ENCODE assay signal across 14 mouse cellular contexts in the genomic region with DNA sequence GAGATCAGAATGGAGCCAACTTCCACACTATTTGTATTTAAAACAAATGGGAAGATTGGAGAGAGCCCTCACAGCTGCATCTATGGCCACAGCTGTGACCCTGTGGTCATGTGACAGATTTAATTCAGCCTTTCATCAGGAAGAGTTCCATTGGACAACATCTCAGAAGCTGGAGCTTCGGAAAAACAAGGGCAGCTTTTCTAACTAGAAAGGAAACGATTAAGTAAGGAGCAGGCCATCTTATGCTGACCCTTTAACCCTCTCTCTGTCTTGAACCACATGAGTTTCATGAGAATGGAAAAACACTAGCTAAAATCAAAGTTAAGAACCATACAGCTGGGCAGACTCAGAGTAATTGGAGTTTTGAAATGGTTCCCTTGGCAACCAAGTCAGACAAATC.
DNase-seq lines count a peak whose midpoint lies in the region; ATAC-seq and TF ChIP-seq lines count a peak whose summit lies in the region.
"Had no signal": no experiment of that assay in that cellular context is flagged by ENCODE, and none has a peak within 500 bp of the region (broad histone marks: within the 10 kb centered on the region; RNA-seq: fewer than 3 reads in every experiment).

No protein-coding gene starts in this region.

- no peaks in the 10 kb centered on the region for H3K36me3 ChIP-seq in stomach, embryonic 14.5 days (ENCODE audit: control insufficient read depth, insufficient read depth, low read length)
- no peaks in the 10 kb centered on the region for H3K36me3 ChIP-seq in stomach, postnatal 0 days (ENCODE audit: control insufficient read depth, insufficient read depth, low read length)
- H3K36me3 ChIP-seq in intestine, embryonic 16.5 days (ENCODE audit: control insufficient read depth, insufficient read depth, low read length) = no peaks in the 10 kb centered on the region
- H3K36me3 ChIP-seq: heart, embryonic 15.5 days; liver, embryonic 12.5 days had no signal

- no peak for TF ChIP-seq CTCF in stomach, postnatal 0 days (IDR thresholded peaks at IDR 0.05; ENCODE audit: low read depth)

- no peak overlapping the region for H3K4me3 ChIP-seq in stomach, embryonic 14.5 days (ENCODE audit: low read depth, low read length)
- H3K4me3 ChIP-seq in stomach, postnatal 0 days (ENCODE audit: low read depth, low read length) = no peak overlapping the region
- no peak overlapping the region for H3K4me3 ChIP-seq in intestine, embryonic 16.5 days (ENCODE audit: low read length)
- H3K4me3 ChIP-seq: heart, embryonic 15.5 days; left cerebral cortex, adult 2 months; liver, embryonic 12.5 days had no signal

- no peak overlapping the region for H3K27ac ChIP-seq in stomach, embryonic 14.5 days (ENCODE audit: low read length)
- no peak overlapping the region for H3K27ac ChIP-seq in stomach, postnatal 0 days (replicated peaks)
- H3K27ac ChIP-seq in intestine, embryonic 16.5 days (ENCODE audit: low read length) = no peak overlapping the region
- H3K27ac ChIP-seq: heart, embryonic 15.5 days; left cerebral cortex, adult 2 months; liver, embryonic 12.5 days had no signal

- no peaks in the 10 kb centered on the region for H3K27me3 ChIP-seq in stomach, embryonic 14.5 days (ENCODE audit: control insufficient read depth, insufficient read depth, low read length)
- H3K27me3 ChIP-seq in stomach, postnatal 0 days (ENCODE audit: control insufficient read depth, insufficient read depth, low read length) = no peaks in the 10 kb centered on the region
- no peaks in the 10 kb centered on the region for H3K27me3 ChIP-seq in intestine, embryonic 16.5 days (replicated peaks; ENCODE audit: control insufficient read depth, insufficient read depth, low read length)
- H3K27me3 ChIP-seq: CH12.LX; heart, embryonic 15.5 days; liver, embryonic 12.5 days had no signal

- ATAC-seq in stomach, embryonic 14.5 days (ENCODE audit: insufficient number of reproducible peaks, insufficient read depth, low FRiP score, low read depth) = peak; percentile 72; the same call in 1 of the 2 replicates
- ATAC-seq in stomach, postnatal 0 days (ENCODE audit: low FRiP score, low TSS enrichment) = no peak; the same call in 1 of the 2 replicates
- ATAC-seq in intestine, embryonic 16.5 days = no peak
- ATAC-seq: liver, embryonic 12.5 days had no signal

- TF ChIP-seq EP300 in stomach, postnatal 0 days (optimal IDR thresholded peaks at IDR 0.05) = no peak

- H3K4me1 ChIP-seq in stomach, embryonic 14.5 days (ENCODE audit: control insufficient read depth, insufficient read depth, low read length) = no peaks in the 10 kb centered on the region
- H3K4me1 ChIP-seq in stomach, postnatal 0 days (replicated peaks; ENCODE audit: control insufficient read depth, insufficient read depth) = no peaks in the 10 kb centered on the region
- H3K4me1 ChIP-seq in intestine, embryonic 16.5 days (ENCODE audit: control insufficient read depth, insufficient read depth, low read length) = no peaks in the 10 kb centered on the region
- H3K4me1 ChIP-seq: heart, embryonic 15.5 days; liver, embryonic 12.5 days had no signal

- peak; percentile 34 to 35 for DNase-seq in heart, postnatal 10 days
- DNase-seq in heart, postnatal 25 days (ENCODE audit: low spot score) = no peak
- no peak for DNase-seq in stomach, postnatal 0 days (ENCODE audit: low spot score)
- peak; percentile 61 for DNase-seq in kidney, postnatal 10 days
- no peak for DNase-seq in right cerebral cortex, postnatal 10 days (ENCODE audit: low spot score in 2 of 2)
- DNase-seq: adrenal gland, postnatal 14 days; cerebellum, adult 18-20 months; thymus, postnatal 36 days had no signal

- no peaks in the 10 kb centered on the region for H3K9me3 ChIP-seq in stomach, embryonic 14.5 days (ENCODE audit: control insufficient read depth, low read depth, low read length)
- H3K9me3 ChIP-seq in stomach, postnatal 0 days (ENCODE audit: control insufficient read depth, low read length) = no peaks in the 10 kb centered on the region
- H3K9me3 ChIP-seq in intestine, embryonic 16.5 days (ENCODE audit: control insufficient read depth, low read length) = no peaks in the 10 kb centered on the region
- H3K9me3 ChIP-seq: heart, embryonic 15.5 days; liver, embryonic 12.5 days had no signal

- H3K9ac ChIP-seq in stomach, embryonic 14.5 days (replicated peaks; ENCODE audit: low read depth, low read length) = no peak overlapping the region
- H3K9ac ChIP-seq in stomach, postnatal 0 days (ENCODE audit: low read length) = no peak overlapping the region
- no peak overlapping the region for H3K9ac ChIP-seq in intestine, embryonic 16.5 days (ENCODE audit: low read depth, low read length)
- H3K9ac ChIP-seq: heart, embryonic 15.5 days; liver, embryonic 12.5 days had no signal

- no peak overlapping the region for H3K4me2 ChIP-seq in stomach, embryonic 14.5 days (replicated peaks; ENCODE audit: low read depth, low read length)
- H3K4me2 ChIP-seq in stomach, postnatal 0 days (replicated peaks; ENCODE audit: low read depth) = no peak overlapping the region
- H3K4me2 ChIP-seq in intestine, embryonic 16.5 days (ENCODE audit: low read depth, low read length) = no peak overlapping the region
- H3K4me2 ChIP-seq: heart, embryonic 15.5 days; liver, embryonic 12.5 days had no signal

- intact Hi-C loops in heart, postnatal 10 days (cut with DNase I) = no loop called here
- intact Hi-C loops in heart, postnatal 25 days (cut with DNase I) = no loop called here

- 65% methylated on average over 2 of the region's 2 CpGs for WGBS in stomach, embryonic 14.5 days
- WGBS in stomach, postnatal 0 days = 52% methylated on average over 2 of the region's 2 CpGs
- WGBS in intestine, embryonic 16.5 days = 63% methylated on average over 2 of the region's 2 CpGs

Comparison
In these comparisons a context has a peak if more than half of its experiments do, and no peak if none do; other contexts are left out.
1. DNase-seq: peak in heart, postnatal 10 days (2 of 2) and kidney, postnatal 10 days (single experiment); none in heart, postnatal 25 days (single experiment), stomach, postnatal 0 days (single experiment) and right cerebral cortex, postnatal 10 days (0 of 2).